Mouse (Mus musculus) myocyte (in vitro differentiated cells): ENCODE measurements around the gene Krtap28-13. TPM values are rescaled to one million over a fixed set of nuclear protein-coding genes. Genes with fewer than 3 reads are reported as not detected.

Source experiments
- H3K27me3 ChIP-seq: one replicate; pipeline ENCODE4 v1.6.1; 2011; ENCODE audit not compliant: control insufficient read depth, insufficient read depth, insufficient read length
- H3K36me3 ChIP-seq: one replicate; pipeline ENCODE4 v1.6.1; 2011; ENCODE audit not compliant: control insufficient read depth, insufficient read depth
- H3K4me2 ChIP-seq: one replicate; pipeline ENCODE4 v1.6.1; 2011; ENCODE audit warnings: low read depth, control low read depth
- H3K4me3 ChIP-seq: one replicate; pipeline ENCODE4 v1.5.1; 2011; ENCODE audit warnings: mild to moderate bottlenecking, control low read depth, moderate library complexity
- H3K79me2 ChIP-seq: one replicate; pipeline ENCODE4 v1.6.1; 2011; ENCODE audit not compliant: control insufficient read depth, insufficient read depth
- H3ac ChIP-seq: one replicate; pipeline ENCODE4 v1.6.1; 2011; ENCODE audit not compliant: control insufficient read depth, insufficient read length
- CEBPB ChIP-seq: IDR thresholded peaks from 2 replicates; pipeline ENCODE4 v1.6.1; 2011; ENCODE audit warnings: mild to moderate bottlenecking, moderate library complexity; ENCODE audit not compliant: poor library complexity, insufficient read depth, severe bottlenecking
- E2F4 ChIP-seq: IDR thresholded peaks from one replicate; pipeline ENCODE4 v1.6.1; 2011; ENCODE audit warnings: mild to moderate bottlenecking, control low read depth, moderate library complexity; ENCODE audit not compliant: insufficient read depth
- MAX ChIP-seq: IDR thresholded peaks from one replicate; pipeline ENCODE4 v1.6.1; 2011; ENCODE audit warnings: low read depth, mild to moderate bottlenecking, control low read depth
- MYOD1 ChIP-seq, 3 experiments: IDR thresholded peaks; one replicate each; pipeline ENCODE4 v1.6.1; 2011; ENCODE audit warnings: control low read depth in 2 of 3, low read depth in 2 of 3, mild to moderate bottlenecking in 2 of 3, moderate library complexity in 1 of 3; ENCODE audit not compliant: insufficient read length in 2 of 3, control insufficient read depth in 1 of 3
- MYOG ChIP-seq, 3 experiments: IDR thresholded peaks; one replicate each; pipeline ENCODE4 v1.6.1; 2011; ENCODE audit warnings: control low read depth in 2 of 3, low read depth in 2 of 3, mild to moderate bottlenecking in 2 of 3; ENCODE audit not compliant: insufficient read length in 2 of 3, control insufficient read depth in 1 of 3, insufficient read depth in 1 of 3
- POLR2A ChIP-seq: IDR thresholded peaks from one replicate; pipeline ENCODE4 v1.6.1; 2011; ENCODE audit warnings: low read depth, mild to moderate bottlenecking, control low read depth, moderate library complexity; ENCODE audit not compliant: insufficient read length
- POLR2AphosphoS2 ChIP-seq: IDR thresholded peaks from one replicate; pipeline ENCODE4 v1.6.1; 2011; ENCODE audit warnings: low read depth, control low read depth; ENCODE audit not compliant: insufficient read length
- REST ChIP-seq: IDR thresholded peaks from one replicate; pipeline ENCODE4 v1.6.1; 2011; ENCODE audit warnings: mild to moderate bottlenecking, control low read depth, moderate library complexity; ENCODE audit not compliant: insufficient read depth, insufficient read length
- SRF ChIP-seq: IDR thresholded peaks from one replicate; pipeline ENCODE4 v1.6.1; 2011; ENCODE audit warnings: low read depth; ENCODE audit not compliant: control insufficient read depth, insufficient read length
- TCF12 ChIP-seq: IDR thresholded peaks from one replicate; pipeline ENCODE4 v1.6.1; 2011; ENCODE audit warnings: mild to moderate bottlenecking, control low read depth; ENCODE audit not compliant: poor library complexity, insufficient read depth, severe bottlenecking
- TCF3 ChIP-seq: IDR thresholded peaks from one replicate; pipeline ENCODE4 v1.6.1; 2011; ENCODE audit warnings: low read depth, control low read depth; ENCODE audit not compliant: insufficient read length
- USF1 ChIP-seq: IDR thresholded peaks from one replicate; pipeline ENCODE4 v1.6.1; 2011; ENCODE audit warnings: low read depth, mild to moderate bottlenecking, control low read depth, moderate library complexity
- polyA plus RNA-seq: library from polyadenylated mRNA; unstranded; fragments of >200 nt; fragmentation: generic; extraction: Trizol; gene quantifications from one replicate; pipeline ENCODE4 v1.2.1, GENCODE M21; 2012; ENCODE audit warnings: missing spikeins

Gene Krtap28-13
- polyA plus RNA-seq, 1 experiment = not detected

- Histone ChIP-seq H3K79me2 (no peaks in the 10 kb centered on the region), H3K4me3 (no peak overlapping the region), H3ac (no peak overlapping the region), H3K36me3 (no peaks in the 10 kb centered on the region), H3K4me2 (no peak overlapping the region), H3K27me3 (peaks cover 16% of the 10 kb centered on the region)
- TF ChIP-seq E2F4 = no peak
Measured at GRCm38 (mm10) chr1:83064851-83065250, 4.1 kb downstream of the Krtap28-13 start.

- H3K4me3 ChIP-seq = no peak overlapping the region
- TF ChIP-seq MYOG (IDR thresholded peaks at IDR 0.05; ENCODE audit: control insufficient read depth in 1 of 3, insufficient read depth in 1 of 3, insufficient read length in 2 of 3, low read depth in 2 of 3) (no peak), TCF3 (no peak), USF1 (no peak), REST (no peak), CEBPB (no peak), POLR2AphosphoS2 (no peak), MAX (no peak), TCF12 (no peak), MYOD1 (IDR thresholded peaks at IDR 0.05; ENCODE audit: control insufficient read depth in 1 of 3, insufficient read length in 2 of 3, low read depth in 2 of 3) (no peak), POLR2A (no peak), E2F4 (no peak), SRF (no peak)
- H3K79me2 ChIP-seq = no peaks in the 10 kb centered on the region
- no peak overlapping the region for H3ac ChIP-seq
- no peak overlapping the region for H3K4me2 ChIP-seq
- no peaks in the 10 kb centered on the region for H3K36me3 ChIP-seq
- peaks cover 16% of the 10 kb centered on the region for H3K27me3 ChIP-seq
Measured at GRCm38 (mm10) chr1:83066577-83066976, 5.8 kb downstream of the Krtap28-13 start.

GRCm38 (mm10) chr1:83067205-83067604 is 6.5 kb downstream of the Krtap28-13 start:
- H3K4me3 ChIP-seq = no peak overlapping the region
- no peak for TF ChIP-seq TCF3
- TF ChIP-seq E2F4 = no peak
- no peak for TF ChIP-seq POLR2AphosphoS2
- no peak for TF ChIP-seq MYOD1 (IDR thresholded peaks at IDR 0.05; ENCODE audit: control insufficient read depth in 1 of 3, insufficient read length in 2 of 3, low read depth in 2 of 3)
- TF ChIP-seq MYOG (IDR thresholded peaks at IDR 0.05; ENCODE audit: control insufficient read depth in 1 of 3, insufficient read depth in 1 of 3, insufficient read length in 2 of 3, low read depth in 2 of 3) = no peak
- no peak for TF ChIP-seq CEBPB
- peaks cover 16% of the 10 kb centered on the region for H3K27me3 ChIP-seq
- no peaks in the 10 kb centered on the region for H3K79me2 ChIP-seq
- H3ac ChIP-seq = no peak overlapping the region
- H3K4me2 ChIP-seq = no peak overlapping the region
- H3K36me3 ChIP-seq = no peaks in the 10 kb centered on the region

- Histone ChIP-seq H3ac (no peak overlapping the region), H3K27me3 (peaks cover 11% of the 10 kb centered on the region), H3K4me3 (no peak overlapping the region), H3K36me3 (no peaks in the 10 kb centered on the region), H3K79me2 (no peaks in the 10 kb centered on the region), H3K4me2 (peak overlapping the region; percentile 35)
- no peak for TF ChIP-seq USF1
Measured at GRCm38 (mm10) chr1:83075526-83076189, 14.9 kb downstream of the Krtap28-13 start.

- no peaks in the 10 kb centered on the region for H3K79me2 ChIP-seq
- peaks cover 11% of the 10 kb centered on the region for H3K27me3 ChIP-seq
- peak overlapping the region; percentile 35 for H3K4me2 ChIP-seq
- H3K36me3 ChIP-seq = no peaks in the 10 kb centered on the region
- H3K4me3 ChIP-seq = no peak overlapping the region
- no peak overlapping the region for H3ac ChIP-seq
- TF ChIP-seq MAX (no peak), REST (no peak), MYOD1 (IDR thresholded peaks at IDR 0.05; ENCODE audit: control insufficient read depth in 1 of 3, insufficient read length in 2 of 3, low read depth in 2 of 3) (no peak)
Measured at GRCm38 (mm10) chr1:83076190-83076917, 15.6 kb downstream of the Krtap28-13 start.

DNA sequence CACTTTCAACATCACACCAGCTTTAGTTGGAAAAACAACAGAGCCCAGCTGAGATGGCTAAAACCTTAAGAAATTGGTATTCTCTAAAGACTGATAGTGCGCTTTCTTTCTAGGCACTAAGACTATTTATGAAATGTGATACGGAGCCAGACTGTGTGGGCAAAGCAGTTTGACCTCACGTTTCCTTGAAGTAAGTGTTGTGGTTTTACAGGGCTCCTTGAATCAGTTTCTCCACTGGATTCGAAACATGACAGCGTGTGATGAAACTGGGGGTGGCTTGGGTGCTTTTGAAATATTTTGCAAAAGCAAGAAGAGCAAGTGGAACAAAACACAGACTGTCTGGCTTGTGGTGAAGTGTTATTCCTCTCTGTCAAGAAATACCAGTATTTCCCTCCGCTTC is 16.3 kb downstream of the Krtap28-13 start:
- Histone ChIP-seq H3K36me3 (no peaks in the 10 kb centered on the region), H3K27me3 (peaks cover 11% of the 10 kb centered on the region), H3K4me3 (no peak overlapping the region), H3K79me2 (no peaks in the 10 kb centered on the region), H3ac (no peak overlapping the region), H3K4me2 (no peak overlapping the region)
- TF ChIP-seq MYOG (IDR thresholded peaks at IDR 0.05; ENCODE audit: control insufficient read depth in 1 of 3, insufficient read depth in 1 of 3, insufficient read length in 2 of 3, low read depth in 2 of 3) = no peak
- no peak for TF ChIP-seq SRF
- no peak for TF ChIP-seq E2F4
- TF ChIP-seq USF1 = no peak
- no peak for TF ChIP-seq CEBPB
- no peak for TF ChIP-seq TCF3
